In genomic region chr5:129862325-129862724, GRCm38 (mm10) we compare ENCODE assay signal across 21 mouse cellular contexts. TPM values are rescaled to one million over a fixed set of nuclear protein-coding genes. Genes with fewer than 3 reads are reported as not detected.
"Had no signal": no experiment of that assay in that cellular context is flagged by ENCODE, and none has a peak within 500 bp of the region (broad histone marks: within the 10 kb centered on the region; RNA-seq: fewer than 3 reads in every experiment).

No protein-coding gene starts in this region.

- DNase-seq: liver, postnatal 0 days; lung, adult 2 months; lung, postnatal 14 days; lung, postnatal 36 days; midbrain, embryonic 14.5 days; retina, postnatal 1 day; right cerebral cortex, adult 18-20 months; thymus, adult 2 months; thymus, postnatal 25 days; thymus, postnatal 4 days had no signal

- H3K9me3 ChIP-seq: lung, embryonic 15.5 days; midbrain, embryonic 12.5 days; neural tube, embryonic 13.5 days; neural tube, embryonic 15.5 days; stomach, embryonic 15.5 days had no signal

- H3K4me2 ChIP-seq: lung, embryonic 15.5 days; midbrain, embryonic 12.5 days; neural tube, embryonic 13.5 days; neural tube, embryonic 15.5 days; stomach, embryonic 15.5 days had no signal

- ATAC-seq: liver, postnatal 0 days; lung, postnatal 0 days; midbrain, embryonic 16.5 days had no signal

- H3K4me3 ChIP-seq: lung, embryonic 15.5 days; midbrain, embryonic 12.5 days; myocyte; neural tube, embryonic 13.5 days; neural tube, embryonic 15.5 days; stomach, embryonic 15.5 days had no signal

- H3K27ac ChIP-seq: lung, embryonic 15.5 days; macrophage; midbrain, embryonic 12.5 days; neural tube, embryonic 13.5 days; neural tube, embryonic 15.5 days; stomach, embryonic 15.5 days; stomach, postnatal 0 days had no signal

- H3K9ac ChIP-seq: liver, postnatal 0 days; lung, embryonic 15.5 days; midbrain, embryonic 12.5 days; neural tube, embryonic 13.5 days; neural tube, embryonic 15.5 days; stomach, embryonic 15.5 days had no signal

- H3K27me3 ChIP-seq: lung, embryonic 15.5 days; midbrain, embryonic 12.5 days; neural tube, embryonic 13.5 days; neural tube, embryonic 15.5 days; stomach, embryonic 15.5 days had no signal

- H3K4me1 ChIP-seq: lung, embryonic 15.5 days; stomach, embryonic 15.5 days had no signal

RNA-seq across cellular contexts. Expression of gene Phkg1, which starts 36.0 kb away (rescaled TPM):
- polyA plus RNA-seq: macrophage; neural tube, embryonic 11.5 days had no signal
